Mouse (Mus musculus): ENCODE results near the gene Chst3.

- TF ChIP-seq GATA1 (IDR thresholded peaks at IDR 0.05; ENCODE audit: low read length) (no peak), TAL1 (IDR thresholded peaks at IDR 0.05; ENCODE audit: low read length) (no peak)
Observed at GRCm38 (mm10) chr10:60174506-60174905, 44.6 kb downstream of the Chst3 start.

Data from erythroblast, embryonic 14.5 days (primary cell).